ENCODE assay signal across 27 mouse cellular contexts in the genomic region with DNA sequence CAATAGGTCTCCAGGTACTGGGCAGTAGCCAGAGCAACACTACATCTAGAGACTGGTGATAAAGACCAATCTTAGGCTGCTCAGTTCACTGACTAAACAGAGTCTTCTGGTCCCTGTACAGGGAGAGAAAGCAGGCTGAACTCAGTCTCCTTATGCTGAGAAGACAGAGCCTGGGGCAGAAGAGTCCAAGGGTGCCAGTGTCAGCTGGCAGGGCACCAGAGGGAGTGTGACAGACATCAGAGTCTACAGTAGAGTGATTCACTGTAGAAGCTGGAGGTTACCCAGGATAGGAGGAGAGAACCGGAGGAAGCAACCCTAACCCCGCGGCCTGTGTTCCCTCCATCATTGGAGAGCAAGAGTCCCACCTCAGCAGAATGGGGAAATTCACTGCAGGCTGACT.
DNase-seq lines count a peak whose midpoint lies in the region; ATAC-seq lines count a peak whose summit lies in the region.
"Had no signal": no experiment of that assay in that cellular context is flagged by ENCODE, and none has a peak within 500 bp of the region (broad histone marks: within the 10 kb centered on the region; RNA-seq: fewer than 3 reads in every experiment).

No protein-coding gene starts in this region.

- no peak overlapping the region for H3K4me3 ChIP-seq in forebrain, embryonic 11.5 days (ENCODE audit: low read depth, low read length)
- H3K4me3 ChIP-seq: embryonic facial prominence, embryonic 12.5 days; forebrain, embryonic 10.5 days; heart, embryonic 15.5 days; limb, embryonic 12.5 days; liver, embryonic 15.5 days; lung, embryonic 15.5 days; midbrain, embryonic 10.5 days had no signal

- 93% methylated on average over 3 of the region's 3 CpGs for WGBS in forebrain, embryonic 11.5 days

- H3K27ac ChIP-seq in forebrain, embryonic 11.5 days (ENCODE audit: low read depth, low read length): no peak overlapping the region
- H3K27ac ChIP-seq: embryonic facial prominence, embryonic 12.5 days; forebrain, embryonic 10.5 days; heart, embryonic 15.5 days; limb, embryonic 12.5 days; liver, embryonic 15.5 days; lung, embryonic 15.5 days; midbrain, embryonic 10.5 days had no signal

- H3K9me3 ChIP-seq in forebrain, embryonic 11.5 days (ENCODE audit: control insufficient read depth, low read length): no peaks in the 10 kb centered on the region
- H3K9me3 ChIP-seq: embryonic facial prominence, embryonic 12.5 days; G1E; heart, embryonic 15.5 days; limb, embryonic 12.5 days; liver, embryonic 15.5 days; lung, embryonic 15.5 days; midbrain, embryonic 10.5 days had no signal

- DNase-seq in adrenal gland, adult (ENCODE audit: inconsistent age in 2 of 2, low spot score in 1 of 2): peak; percentile 31 to 79
- DNase-seq in adrenal gland, postnatal 4 days (ENCODE audit: low spot score in 2 of 2): no peak
- DNase-seq in gastrocnemius, postnatal 25 days: peak; percentile 11
- no peak for DNase-seq in gastrocnemius, postnatal 36 days
- peak; percentile 77 for DNase-seq in adrenal gland, adult 2 months
- peak; percentile 67 to 73 for DNase-seq in adrenal gland, postnatal 36 days
- DNase-seq in forebrain, embryonic 11.5 days (ENCODE audit: low spot score): no peak
- DNase-seq: cerebellum, adult 9-10 months; cerebellum, postnatal 36 days; embryo, embryonic 11 days; kidney, adult 18-20 months; kidney, postnatal 10 days; layer of hippocampus, adult 9-11 months; right cerebral cortex, adult 18-20 months; spleen, adult 18-20 months; thymus, postnatal 14 days had no signal

- no peak overlapping the region for H3K4me2 ChIP-seq in forebrain, embryonic 11.5 days (ENCODE audit: low read depth, low read length, severe bottlenecking)
- H3K4me2 ChIP-seq: embryonic facial prominence, embryonic 12.5 days; heart, embryonic 15.5 days; limb, embryonic 12.5 days; liver, embryonic 15.5 days; lung, embryonic 15.5 days had no signal

- H3K36me3 ChIP-seq in forebrain, embryonic 11.5 days (ENCODE audit: control insufficient read depth, insufficient read depth, low read length): no peaks in the 10 kb centered on the region
- H3K36me3 ChIP-seq: lung, embryonic 15.5 days had no signal

- no peak overlapping the region for H3K9ac ChIP-seq in forebrain, embryonic 11.5 days (ENCODE audit: low read length)
- H3K9ac ChIP-seq: embryonic facial prominence, embryonic 12.5 days; heart, embryonic 15.5 days; limb, embryonic 12.5 days; liver, embryonic 15.5 days; lung, embryonic 15.5 days had no signal

- no peaks in the 10 kb centered on the region for H3K4me1 ChIP-seq in forebrain, embryonic 11.5 days (replicated peaks; ENCODE audit: control insufficient read depth, insufficient read depth, low read length)
- H3K4me1 ChIP-seq: liver, embryonic 15.5 days had no signal

- ATAC-seq in forebrain, embryonic 11.5 days (replicated peaks; ENCODE audit: low FRiP score): no peak
- ATAC-seq: forebrain, embryonic 16.5 days; hindbrain, embryonic 16.5 days; midbrain, embryonic 16.5 days had no signal

- intact Hi-C loops in gastrocnemius, postnatal 36 days (cut with DNase I): no loop called here

- no peaks in the 10 kb centered on the region for H3K27me3 ChIP-seq in forebrain, embryonic 11.5 days (ENCODE audit: control insufficient read depth, insufficient read depth, low read length)
- H3K27me3 ChIP-seq: embryonic facial prominence, embryonic 12.5 days; heart, embryonic 15.5 days; limb, embryonic 12.5 days; liver, embryonic 15.5 days; lung, embryonic 15.5 days had no signal

Comparison
In these comparisons a context has a peak if more than half of its experiments do, and no peak if none do; other contexts are left out.
1. DNase-seq: peak in adrenal gland, adult (2 of 2), gastrocnemius, postnatal 25 days (single experiment), adrenal gland, adult 2 months (single experiment) and adrenal gland, postnatal 36 days (2 of 2); none in adrenal gland, postnatal 4 days (0 of 2), gastrocnemius, postnatal 36 days (0 of 2) and forebrain, embryonic 11.5 days (single experiment).